Mouse (Mus musculus) kidney, postnatal 0 days (tissue): Measurements from ENCODE around the gene Rtn4ip1. TPM values are rescaled to one million over a fixed set of nuclear protein-coding genes. Genes with fewer than 3 reads are reported as not detected.

Experiments used
- ATAC-seq: fragments of 200-750 bp; cut with Nextera tagmentation; replicated peaks from 2 replicates; pipeline ENCODE4 v1.8.0; 2017; ENCODE audit warnings: low read depth, moderate number of reproducible peaks, moderate TSS enrichment, moderate library complexity; ENCODE audit not compliant: low FRiP score
- DNase-seq: peaks from one replicate; pipeline ENCODE4 v3.0.0-alpha.2; 2016; ENCODE audit warnings: low spot score
- H3K27ac ChIP-seq: fragments of 300-500 bp; sonication (generic); 2 replicates; pipeline ENCODE4 v1.5.1; 2014; ENCODE audit warnings: mild to moderate bottlenecking
- H3K27me3 ChIP-seq: fragments of 300-500 bp; sonication (generic); 2 replicates; pipeline ENCODE4 v1.6.1; 2014; ENCODE audit warnings: low read length, mixed read lengths; ENCODE audit not compliant: insufficient read depth
- H3K36me3 ChIP-seq: fragments of 300-500 bp; sonication (generic); 2 replicates; pipeline ENCODE4 v1.6.1; 2014; ENCODE audit warnings: low read length, mixed read lengths; ENCODE audit not compliant: insufficient read depth
- H3K4me1 ChIP-seq: fragments of 300-500 bp; sonication (generic); replicated peaks from 2 replicates; pipeline ENCODE4 v1.6.1; 2014; ENCODE audit warnings: antibody characterized with exemption, low read length, mixed read lengths; ENCODE audit not compliant: insufficient read depth
- H3K4me2 ChIP-seq: fragments of 300-500 bp; sonication (generic); 2 replicates; pipeline ENCODE4 v1.6.1; 2014; ENCODE audit warnings: mild to moderate bottlenecking, low read length, moderate library complexity, mixed read lengths
- H3K4me3 ChIP-seq: fragments of 300-500 bp; sonication (generic); replicated peaks from 2 replicates; pipeline ENCODE4 v1.5.1; 2014; ENCODE audit warnings: low read depth, low read length
- H3K9ac ChIP-seq: fragments of 300-500 bp; sonication (generic); 2 replicates; pipeline ENCODE4 v1.6.1; 2014; ENCODE audit warnings: low read depth, low read length
- H3K9me3 ChIP-seq: fragments of 300-500 bp; sonication (generic); replicated peaks from 2 replicates; pipeline ENCODE4 v1.6.1; 2016; ENCODE audit warnings: low read length, inconsistent platforms, mixed read lengths
- CTCF ChIP-seq: IDR thresholded peaks from 2 replicates; pipeline ENCODE4 v1.5.1; 2016; ENCODE audit warnings: antibody characterized with exemption, low read depth, mild to moderate bottlenecking, moderate library complexity
- WGBS: fragments of 180-500 bp; shearing (Covaris S2); extraction: QIAGEN DNeasy Blood & Tissue Kit; methylation state at CpG from one replicate; pipeline ENCODE4 v1.1.7; 2014; 5-methylcytosine and 5-hydroxymethylcytosine counted together
- polyA plus RNA-seq: library from polyadenylated mRNA; unstranded; fragments of >200 nt; fragmentation: Nextera tagmentation; extraction: Ambion mirVana; gene quantifications from 2 replicates; pipeline ENCODE4 v1.2.1, GENCODE M21; 2015

The Rtn4ip1 gene
- polyA plus RNA-seq, 1 experiment from 2014 or later = 16.1 TPM

- H3K9me3 ChIP-seq = no peaks in the 10 kb centered on the region
- H3K27me3 ChIP-seq = no peaks in the 10 kb centered on the region
- 88% methylated on average over 6 of the region's 6 CpGs for WGBS
- no peak for TF ChIP-seq CTCF
- H3K36me3 ChIP-seq = no peaks in the 10 kb centered on the region
- ATAC-seq (no peak), DNase-seq (no peak)
- H3K9ac ChIP-seq = no peak overlapping the region
- no peaks in the 10 kb centered on the region for H3K4me1 ChIP-seq
- H3K27ac ChIP-seq = no peak overlapping the region
- H3K4me3 ChIP-seq = no peak overlapping the region
- H3K4me2 ChIP-seq = no peak overlapping the region
Measured at GRCm38 (mm10) chr10:43982470-43982869, 80.9 kb downstream of the Rtn4ip1 start.

GRCm38 (mm10) chr10:43983241-43983640, 81.6 kb downstream of the Rtn4ip1 start:
- no peak for DNase-seq
- ATAC-seq = no peak

GRCm38 (mm10) chr10:43983866-43984265, 82.3 kb downstream of the Rtn4ip1 start:
- no peak overlapping the region for H3K4me3 ChIP-seq
- TF ChIP-seq CTCF = no peak
- no peaks in the 10 kb centered on the region for H3K27me3 ChIP-seq
- WGBS = 84% methylated on average over 2 of the region's 2 CpGs
- H3K9ac ChIP-seq = no peak overlapping the region
- H3K27ac ChIP-seq = no peak overlapping the region
- no peak for DNase-seq
- no peaks in the 10 kb centered on the region for H3K9me3 ChIP-seq
- ATAC-seq = no peak
- no peaks in the 10 kb centered on the region for H3K4me1 ChIP-seq
- no peak overlapping the region for H3K4me2 ChIP-seq
- no peaks in the 10 kb centered on the region for H3K36me3 ChIP-seq

More at GRCm38 (mm10) chr10:43983241-43983640, 81.6 kb downstream of the Rtn4ip1 start:
- Histone ChIP-seq H3K9ac (no peak overlapping the region), H3K4me3 (no peak overlapping the region), H3K4me1 (no peaks in the 10 kb centered on the region), H3K4me2 (no peak overlapping the region), H3K36me3 (no peaks in the 10 kb centered on the region), H3K9me3 (no peaks in the 10 kb centered on the region), H3K27ac (no peak overlapping the region), H3K27me3 (no peaks in the 10 kb centered on the region)
- TF ChIP-seq CTCF = no peak
- 67% methylated on average over 5 of the region's 5 CpGs for WGBS

GRCm38 (mm10) chr10:43991268-43991667, 89.7 kb downstream of the Rtn4ip1 start:
- H3K27ac ChIP-seq = no peak overlapping the region
- H3K4me3 ChIP-seq = no peak overlapping the region
- H3K36me3 ChIP-seq = no peaks in the 10 kb centered on the region
- H3K9me3 ChIP-seq = no peaks in the 10 kb centered on the region
- no peak for ATAC-seq
- no peak overlapping the region for H3K9ac ChIP-seq
- no peak for DNase-seq
- no peaks in the 10 kb centered on the region for H3K27me3 ChIP-seq
- 0 out of 2 replicates have a peak, but pooled peaks have one; percentile 14 for TF ChIP-seq CTCF
- WGBS = 95% methylated on average over 5 of the region's 5 CpGs
- no peaks in the 10 kb centered on the region for H3K4me1 ChIP-seq
- no peak overlapping the region for H3K4me2 ChIP-seq

- DNase-seq (no peak), ATAC-seq (no peak)
- TF ChIP-seq CTCF = no peak
- Histone ChIP-seq H3K27me3 (no peaks in the 10 kb centered on the region), H3K27ac (no peak overlapping the region), H3K36me3 (no peaks in the 10 kb centered on the region), H3K4me1 (no peaks in the 10 kb centered on the region), H3K4me2 (no peak overlapping the region), H3K4me3 (no peak overlapping the region), H3K9me3 (no peaks in the 10 kb centered on the region), H3K9ac (no peak overlapping the region)
- 78% methylated on average over 5 of the region's 5 CpGs for WGBS
Measured at GRCm38 (mm10) chr10:43992506-43992905, 90.9 kb downstream of the Rtn4ip1 start.

- Histone ChIP-seq H3K4me2 (no peak overlapping the region), H3K9me3 (no peaks in the 10 kb centered on the region), H3K27ac (no peak overlapping the region), H3K27me3 (no peaks in the 10 kb centered on the region), H3K9ac (no peak overlapping the region), H3K4me1 (no peaks in the 10 kb centered on the region), H3K4me3 (no peak overlapping the region), H3K36me3 (no peaks in the 10 kb centered on the region)
- TF ChIP-seq CTCF = no peak
- ATAC-seq (no peak), DNase-seq (no peak)
- 46% methylated on average over 6 of the region's 6 CpGs for WGBS
Measured at GRCm38 (mm10) chr10:43993198-43993597, 91.6 kb downstream of the Rtn4ip1 start.

GRCm38 (mm10) chr10:43995858-43996650, 94.4 kb downstream of the Rtn4ip1 start:
- DNase-seq = no peak

More at GRCm38 (mm10) chr10:43995858-43996650, 94.4 kb downstream of the Rtn4ip1 start:
- no peak overlapping the region for H3K27ac ChIP-seq
- H3K9me3 ChIP-seq = no peaks in the 10 kb centered on the region
- H3K4me3 ChIP-seq = no peak overlapping the region
- ATAC-seq = no peak
- H3K9ac ChIP-seq = no peak overlapping the region
- no peak overlapping the region for H3K4me2 ChIP-seq
- no peaks in the 10 kb centered on the region for H3K27me3 ChIP-seq
- WGBS = 80% methylated on average over 10 of the region's 10 CpGs
- no peaks in the 10 kb centered on the region for H3K4me1 ChIP-seq
- no peak for TF ChIP-seq CTCF
- no peaks in the 10 kb centered on the region for H3K36me3 ChIP-seq
